ENCODE assay signal across 9 mouse cellular contexts in the genomic region with DNA sequence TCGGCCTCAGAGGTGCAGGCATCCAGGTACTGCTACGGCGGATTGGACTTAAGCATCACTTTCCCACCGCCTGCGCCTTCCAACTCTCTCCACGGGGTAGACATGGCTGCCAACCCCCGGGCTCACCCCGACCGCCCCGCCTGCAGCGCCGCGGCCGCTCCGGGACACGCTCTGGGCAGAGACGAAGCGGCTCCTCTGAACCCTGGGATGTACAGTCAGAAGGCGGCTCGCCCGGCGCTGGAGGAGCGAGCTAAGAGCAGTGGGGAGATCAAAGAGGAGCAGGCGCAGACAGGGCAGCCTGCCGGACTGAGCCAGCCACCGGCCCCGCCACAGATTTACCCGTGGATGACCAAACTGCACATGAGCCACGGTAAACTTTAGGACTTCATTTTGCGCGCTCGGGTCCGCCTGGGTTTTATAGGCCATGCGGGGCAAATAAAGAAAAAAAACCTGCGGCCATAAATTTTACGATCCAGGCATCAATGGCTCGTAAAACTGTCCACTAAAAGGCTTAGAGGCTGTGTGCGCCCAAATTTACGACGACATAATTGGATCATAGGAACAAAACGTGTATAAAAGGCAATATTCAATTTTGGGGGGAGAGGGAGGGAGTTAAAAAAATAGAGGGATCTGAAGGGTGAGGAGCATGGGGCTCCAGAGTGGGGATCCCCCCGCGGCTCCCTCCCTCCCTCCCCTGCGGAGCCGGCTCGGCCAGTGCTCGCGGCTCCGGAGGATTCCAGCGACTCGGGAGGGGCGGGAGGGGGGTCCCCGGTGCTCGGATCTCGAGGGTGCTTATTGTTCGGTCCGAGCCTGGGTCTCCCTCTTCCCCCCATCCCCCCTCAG. TPM values are rescaled to one million over a fixed set of nuclear protein-coding genes. Genes with fewer than 3 reads are reported as not detected.
DNase-seq lines count a peak whose midpoint lies in the region; ATAC-seq lines count a peak whose summit lies in the region.
"Had no signal": no experiment of that assay in that cellular context is flagged by ENCODE, and none has a peak within 500 bp of the region (broad histone marks: within the 10 kb centered on the region; RNA-seq: fewer than 3 reads in every experiment).

No protein-coding gene starts in this region.

- DNase-seq in heart, adult 18-20 months: no peak
- peak; percentile 71 for DNase-seq in embryonic facial prominence, embryonic 10.5 days (ENCODE audit: low spot score)
- DNase-seq in frontal cortex, postnatal 36 days (ENCODE audit: low spot score in 2 of 2): no peak
- DNase-seq in layer of hippocampus, postnatal 25 days (ENCODE audit: extremely low spot score in 1 of 2, low spot score in 1 of 2): no peak

- peak overlapping the region; percentile 41 for H3K4me2 ChIP-seq in heart, embryonic 15.5 days
- peak overlapping the region; percentile 50 for H3K4me2 ChIP-seq in intestine, embryonic 16.5 days (ENCODE audit: low read depth, low read length)
- no peak overlapping the region for H3K4me2 ChIP-seq in midbrain, embryonic 12.5 days (replicated peaks)

- no peak for ATAC-seq in heart, embryonic 15.5 days (replicated peaks; ENCODE audit: insufficient number of reproducible peaks, insufficient read depth, low FRiP score, low read depth)
- peak; percentile 49 for ATAC-seq in intestine, embryonic 16.5 days
- peak; percentile 30; the same call in 1 of the 2 replicates for ATAC-seq in midbrain, embryonic 12.5 days (ENCODE audit: low FRiP score, low read depth)
- ATAC-seq in erythroid progenitor cell, adult 5-6 weeks (replicated peaks; ENCODE audit: low FRiP score, poor library complexity, severe bottlenecking): no peak

- H3K4me1 ChIP-seq in heart, embryonic 15.5 days (replicated peaks): peaks cover 15% of the 10 kb centered on the region
- peaks cover 4% of the 10 kb centered on the region for H3K4me1 ChIP-seq in embryonic facial prominence, embryonic 10.5 days
- H3K4me1 ChIP-seq in intestine, embryonic 16.5 days (ENCODE audit: control insufficient read depth, insufficient read depth, low read length): peaks cover 23% of the 10 kb centered on the region; the same call in 1 of the 2 replicates
- H3K4me1 ChIP-seq in midbrain, embryonic 12.5 days: 0 out of 2 replicates have a peak, but pooled peaks cover 2% of the 10 kb centered on the region

- no peak overlapping the region for H3K9ac ChIP-seq in heart, embryonic 15.5 days
- H3K9ac ChIP-seq in intestine, embryonic 16.5 days (ENCODE audit: low read depth, low read length): peak overlapping the region; percentile 72
- H3K9ac ChIP-seq in midbrain, embryonic 12.5 days (replicated peaks): no peak overlapping the region

- no peaks in the 10 kb centered on the region for H3K9me3 ChIP-seq in heart, embryonic 15.5 days (replicated peaks)
- H3K9me3 ChIP-seq in embryonic facial prominence, embryonic 10.5 days: no peaks in the 10 kb centered on the region
- no peaks in the 10 kb centered on the region for H3K9me3 ChIP-seq in intestine, embryonic 16.5 days (ENCODE audit: control insufficient read depth, low read length)
- H3K9me3 ChIP-seq in midbrain, embryonic 12.5 days: no peaks in the 10 kb centered on the region

- no peaks in the 10 kb centered on the region for H3K36me3 ChIP-seq in heart, embryonic 15.5 days
- no peaks in the 10 kb centered on the region for H3K36me3 ChIP-seq in embryonic facial prominence, embryonic 10.5 days (replicated peaks)
- no peaks in the 10 kb centered on the region for H3K36me3 ChIP-seq in intestine, embryonic 16.5 days (ENCODE audit: control insufficient read depth, insufficient read depth, low read length)
- H3K36me3 ChIP-seq in midbrain, embryonic 12.5 days: no peaks in the 10 kb centered on the region

- no peak overlapping the region for H3K27ac ChIP-seq in heart, embryonic 15.5 days
- no peak overlapping the region for H3K27ac ChIP-seq in embryonic facial prominence, embryonic 10.5 days (replicated peaks)
- peak overlapping the region; percentile 91 for H3K27ac ChIP-seq in intestine, embryonic 16.5 days (ENCODE audit: low read length)
- H3K27ac ChIP-seq in midbrain, embryonic 12.5 days (replicated peaks): no peak overlapping the region
- H3K27ac ChIP-seq: macrophage had no signal

- H3K27me3 ChIP-seq in heart, embryonic 15.5 days: peaks cover 99% of the 10 kb centered on the region
- H3K27me3 ChIP-seq in embryonic facial prominence, embryonic 10.5 days (replicated peaks; ENCODE audit: low read depth, poor library complexity, severe bottlenecking): peaks cover 100% of the 10 kb centered on the region
- peaks cover 83% of the 10 kb centered on the region for H3K27me3 ChIP-seq in intestine, embryonic 16.5 days (replicated peaks; ENCODE audit: control insufficient read depth, insufficient read depth, low read length)
- peaks cover 99% of the 10 kb centered on the region for H3K27me3 ChIP-seq in midbrain, embryonic 12.5 days

- 1% methylated on average over 52 of the region's 57 CpGs for WGBS in heart, embryonic 15.5 days
- under 1% methylated on average over 57 of the region's 57 CpGs for WGBS in embryonic facial prominence, embryonic 10.5 days
- WGBS in intestine, embryonic 16.5 days: under 1% methylated on average over 44 of the region's 57 CpGs
- under 1% methylated on average over 43 of the region's 57 CpGs for WGBS in midbrain, embryonic 12.5 days

- H3K4me3 ChIP-seq in heart, embryonic 15.5 days: peak overlapping the region; percentile 22
- peak overlapping the region; percentile 28; the same call in 1 of the 2 replicates for H3K4me3 ChIP-seq in embryonic facial prominence, embryonic 10.5 days
- peak overlapping the region; percentile 48 for H3K4me3 ChIP-seq in intestine, embryonic 16.5 days (ENCODE audit: low read length)
- peak overlapping the region; percentile 19; the same call in 1 of the 2 replicates for H3K4me3 ChIP-seq in midbrain, embryonic 12.5 days

RNA-seq across cellular contexts. Expression of a gene that starts 4.3 kb away (rescaled TPM):
- 0.52 and 1.7 TPM in 2 replicates for polyA plus RNA-seq in heart, embryonic 15.5 days (2015; fragmentation: Nextera tagmentation; extraction: Ambion mirVana)
- total RNA-seq in heart, adult 18-20 months (2021): under 1 TPM in 1 of 2 experiments, not detected in 1; 0.23 TPM
- 0.11 and 0.16 TPM in 2 replicates for polyA plus RNA-seq in embryonic facial prominence, embryonic 10.5 days (2016; fragmentation: Nextera tagmentation; extraction: Ambion mirVana)
- polyA plus RNA-seq in intestine, embryonic 16.5 days (2015; fragmentation: Nextera tagmentation; extraction: Ambion mirVana): 8.8 and 9.7 TPM in 2 replicates
- 0.09 TPM in 1 of 2 replicates, not detected in the other for polyA plus RNA-seq in midbrain, embryonic 12.5 days (2016; fragmentation: Nextera tagmentation; extraction: Ambion mirVana)
- not detected in 2 replicates for total RNA-seq in erythroid progenitor cell, adult 5-6 weeks (2015; ENCODE audit: low replicate concordance)
- not detected in 2 replicates for total RNA-seq in erythroid progenitor cell, adult 5-6 weeks (2017; ENCODE audit: low replicate concordance)
- not detected for total RNA-seq in layer of hippocampus, postnatal 25 days (2021)
- polyA plus RNA-seq: macrophage had no signal

RNA-seq across cellular contexts. Expression of a gene that starts 16.3 kb away (rescaled TPM):
- polyA plus RNA-seq in heart, embryonic 15.5 days (2015; fragmentation: Nextera tagmentation; extraction: Ambion mirVana): 0.43 and 0.57 TPM in 2 replicates
- total RNA-seq in heart, adult 18-20 months (2021): under 1 TPM in 1 of 2 experiments, not detected in 1; 0.18 TPM
- not detected in 2 replicates for polyA plus RNA-seq in embryonic facial prominence, embryonic 10.5 days (2016; fragmentation: Nextera tagmentation; extraction: Ambion mirVana)
- polyA plus RNA-seq in intestine, embryonic 16.5 days (2015; fragmentation: Nextera tagmentation; extraction: Ambion mirVana): 3.2 and 4.0 TPM in 2 replicates
- polyA plus RNA-seq in midbrain, embryonic 12.5 days (2016; fragmentation: Nextera tagmentation; extraction: Ambion mirVana): not detected in 2 replicates
- total RNA-seq in erythroid progenitor cell, adult 5-6 weeks (2015; ENCODE audit: low replicate concordance): 1.1 TPM in 1 of 2 replicates, not detected in the other
- not detected in 2 replicates for total RNA-seq in erythroid progenitor cell, adult 5-6 weeks (2017; ENCODE audit: low replicate concordance)
- total RNA-seq in layer of hippocampus, postnatal 25 days (2021): not detected
- polyA plus RNA-seq: macrophage had no signal

RNA-seq across cellular contexts. Expression of a gene that starts 24.0 kb away (rescaled TPM):
- 0.16 TPM in 1 of 2 replicates, not detected in the other for polyA plus RNA-seq in heart, embryonic 15.5 days (2015; fragmentation: Nextera tagmentation; extraction: Ambion mirVana)
- total RNA-seq in heart, adult 18-20 months (2021): not detected
- not detected in 2 replicates for polyA plus RNA-seq in embryonic facial prominence, embryonic 10.5 days (2016; fragmentation: Nextera tagmentation; extraction: Ambion mirVana)
- 4.5 and 4.9 TPM in 2 replicates for polyA plus RNA-seq in intestine, embryonic 16.5 days (2015; fragmentation: Nextera tagmentation; extraction: Ambion mirVana)
- polyA plus RNA-seq in midbrain, embryonic 12.5 days (2016; fragmentation: Nextera tagmentation; extraction: Ambion mirVana): not detected in 2 replicates
- not detected in 2 replicates for total RNA-seq in erythroid progenitor cell, adult 5-6 weeks (2015; ENCODE audit: low replicate concordance)
- total RNA-seq in erythroid progenitor cell, adult 5-6 weeks (2017; ENCODE audit: low replicate concordance): not detected in 2 replicates
- not detected for total RNA-seq in layer of hippocampus, postnatal 25 days (2021)
- polyA plus RNA-seq: macrophage had no signal

RNA-seq across cellular contexts. Expression of a gene that starts 38.1 kb away (rescaled TPM):
- polyA plus RNA-seq in heart, embryonic 15.5 days (2015; fragmentation: Nextera tagmentation; extraction: Ambion mirVana): 0.19 TPM in 1 of 2 replicates, not detected in the other
- total RNA-seq in heart, adult 18-20 months (2021): not detected
- not detected in 2 replicates for polyA plus RNA-seq in embryonic facial prominence, embryonic 10.5 days (2016; fragmentation: Nextera tagmentation; extraction: Ambion mirVana)
- polyA plus RNA-seq in intestine, embryonic 16.5 days (2015; fragmentation: Nextera tagmentation; extraction: Ambion mirVana): 0.49 and 0.76 TPM in 2 replicates
- not detected in 2 replicates for polyA plus RNA-seq in midbrain, embryonic 12.5 days (2016; fragmentation: Nextera tagmentation; extraction: Ambion mirVana)
- not detected in 2 replicates for total RNA-seq in erythroid progenitor cell, adult 5-6 weeks (2015; ENCODE audit: low replicate concordance)
- not detected in 2 replicates for total RNA-seq in erythroid progenitor cell, adult 5-6 weeks (2017; ENCODE audit: low replicate concordance)
- not detected for total RNA-seq in layer of hippocampus, postnatal 25 days (2021)
- polyA plus RNA-seq: macrophage had no signal

RNA-seq across cellular contexts. Expression of a gene that starts 47.1 kb away (rescaled TPM):
- 0.42 and 0.80 TPM in 2 replicates for polyA plus RNA-seq in heart, embryonic 15.5 days (2015; fragmentation: Nextera tagmentation; extraction: Ambion mirVana)
- total RNA-seq in heart, adult 18-20 months (2021): under 1 TPM in 1 of 2 experiments, not detected in 1; 0.18 TPM
- 0.07 and 0.18 TPM in 2 replicates for polyA plus RNA-seq in embryonic facial prominence, embryonic 10.5 days (2016; fragmentation: Nextera tagmentation; extraction: Ambion mirVana)
- 6.8 and 7.2 TPM in 2 replicates for polyA plus RNA-seq in intestine, embryonic 16.5 days (2015; fragmentation: Nextera tagmentation; extraction: Ambion mirVana)
- 0.26 TPM in 1 of 2 replicates, not detected in the other for polyA plus RNA-seq in midbrain, embryonic 12.5 days (2016; fragmentation: Nextera tagmentation; extraction: Ambion mirVana)
- total RNA-seq in erythroid progenitor cell, adult 5-6 weeks (2015; ENCODE audit: low replicate concordance): not detected in 2 replicates
- not detected in 2 replicates for total RNA-seq in erythroid progenitor cell, adult 5-6 weeks (2017; ENCODE audit: low replicate concordance)
- total RNA-seq in layer of hippocampus, postnatal 25 days (2021): not detected
- polyA plus RNA-seq: macrophage had no signal

Comparison
In these comparisons a context has a peak if more than half of its experiments do, and no peak if none do; other contexts are left out.
1. ATAC-seq: peak in intestine, embryonic 16.5 days (single experiment) and midbrain, embryonic 12.5 days (single experiment); none in heart, embryonic 15.5 days (single experiment) and erythroid progenitor cell, adult 5-6 weeks (single experiment).
2. Peak in every context shown above with its lines, with median percentiles within 50 percentile points of each other: H3K4me3 ChIP-seq.